Mouse (Mus musculus) heart, embryonic 16.5 days (tissue): ENCODE measurements around the gene Vav3. TPM values are rescaled to one million over a fixed set of nuclear protein-coding genes. Genes with fewer than 3 reads are reported as not detected.
A peak's percentile ranks its signal among the peaks of the same experiment; 100 is the strongest.

Experiments used
- ATAC-seq: fragments of 200-750 bp; cut with Nextera tagmentation; replicated peaks from 2 replicates; pipeline ENCODE4 v1.8.0; 2017; ENCODE audit warnings: moderate number of reproducible peaks; ENCODE audit not compliant: insufficient read depth, low FRiP score; ENCODE audit errors: extremely low read depth
- H3K27ac ChIP-seq: fragments of 300-500 bp; sonication (generic); 2 replicates; pipeline ENCODE4 v1.5.1; 2014; ENCODE audit warnings: mild to moderate bottlenecking, low read length, control low read depth, moderate library complexity
- H3K27me3 ChIP-seq: fragments of 300-500 bp; sonication (generic); 2 replicates; pipeline ENCODE4 v1.6.1; 2014; ENCODE audit warnings: low read length, mixed read lengths; ENCODE audit not compliant: control insufficient read depth, insufficient read depth
- H3K36me3 ChIP-seq: fragments of 300-500 bp; sonication (generic); 2 replicates; pipeline ENCODE4 v1.6.1; 2014; ENCODE audit not compliant: control insufficient read depth, insufficient read depth
- H3K4me1 ChIP-seq: fragments of 300-500 bp; sonication (generic); 2 replicates; pipeline ENCODE4 v1.6.1; 2014; ENCODE audit warnings: low read length, mixed read lengths; ENCODE audit not compliant: control insufficient read depth, insufficient read depth
- H3K4me2 ChIP-seq: fragments of 300-500 bp; sonication (generic); 2 replicates; pipeline ENCODE4 v1.6.1; 2014; ENCODE audit warnings: low read depth, mild to moderate bottlenecking, control low read depth, low read length
- H3K4me3 ChIP-seq: fragments of 300-500 bp; sonication (generic); 2 replicates; pipeline ENCODE4 v1.5.1; 2014; ENCODE audit warnings: mild to moderate bottlenecking, control low read depth, low read length
- H3K9ac ChIP-seq: fragments of 300-500 bp; sonication (generic); 2 replicates; pipeline ENCODE4 v1.6.1; 2014; ENCODE audit warnings: low read length, control low read depth
- H3K9me3 ChIP-seq: fragments of 300-500 bp; sonication (generic); replicated peaks from 2 replicates; pipeline ENCODE4 v1.6.1; 2016; ENCODE audit warnings: low read length; ENCODE audit not compliant: control insufficient read depth
- WGBS: fragments of 180-500 bp; shearing (Covaris S2); extraction: QIAGEN DNeasy Blood & Tissue Kit; methylation state at CpG from one replicate; pipeline ENCODE4 v1.1.7; 2014; 5-methylcytosine and 5-hydroxymethylcytosine counted together
- polyA plus RNA-seq: library from polyadenylated mRNA; unstranded; fragments of >200 nt; fragmentation: Nextera tagmentation; extraction: Ambion mirVana; gene quantifications from 2 replicates; pipeline ENCODE4 v1.2.1, GENCODE M21; 2015

Gene Vav3
- polyA plus RNA-seq, 1 experiment from 2014 or later = 8.0 TPM

DNA sequence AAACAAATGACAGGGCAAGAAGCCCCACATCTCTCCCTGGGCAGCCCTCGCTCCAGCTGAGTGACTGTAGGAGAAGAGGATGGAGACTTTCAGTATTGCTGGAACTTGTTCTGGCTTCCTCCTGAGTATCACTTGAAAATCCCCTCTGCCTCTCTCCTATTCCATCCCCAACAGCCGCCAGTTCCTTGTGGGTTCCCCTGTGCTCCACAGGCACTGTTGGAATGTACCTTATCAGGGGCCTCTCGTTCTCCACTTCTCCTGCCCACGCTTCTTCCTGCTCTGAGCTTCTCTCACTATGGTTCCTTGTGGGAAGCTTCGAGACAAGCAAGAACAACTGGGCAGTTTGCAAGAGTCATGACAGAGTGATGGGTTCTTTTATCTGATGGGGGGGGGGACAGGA, 23.1 kb downstream of the Vav3 start:
- Histone ChIP-seq H3K36me3 (no peaks in the 10 kb centered on the region), H3K27me3 (no peaks in the 10 kb centered on the region), H3K9me3 (no peaks in the 10 kb centered on the region), H3K4me3 (no peak overlapping the region), H3K4me2 (peak overlapping the region; percentile 36; the same call in 1 of the 2 replicates), H3K4me1 (peaks cover 27% of the 10 kb centered on the region), H3K9ac (no peak overlapping the region), H3K27ac (0 out of 2 replicates have a peak overlapping the region, but pooled peaks have one; percentile 2)
- 23% methylated on average over 5 of the region's 5 CpGs for WGBS
- ATAC-seq = peak; percentile 69

DNA sequence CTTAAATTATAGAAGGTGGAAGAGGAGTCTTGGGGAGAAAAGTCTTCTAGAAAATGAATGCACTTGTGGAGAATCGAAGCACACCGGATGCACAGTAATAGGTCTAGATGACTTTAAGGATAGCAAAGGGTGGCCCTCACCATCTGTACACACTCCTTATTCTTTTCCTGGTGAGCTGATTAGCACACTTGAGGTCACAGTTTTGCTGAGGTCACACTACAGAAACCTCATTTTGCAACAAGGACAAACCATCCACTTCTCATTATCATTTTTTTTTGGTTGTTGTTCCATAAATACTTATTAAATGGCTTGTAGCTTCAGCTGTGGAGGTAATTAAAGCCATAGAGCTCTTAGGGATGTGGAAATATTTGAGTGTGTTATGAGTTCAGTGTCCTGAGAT, 25.4 kb downstream of the Vav3 start:
- WGBS = 71% methylated on average over 2 of the region's 2 CpGs
- no peak overlapping the region for H3K9ac ChIP-seq
- H3K36me3 ChIP-seq = no peaks in the 10 kb centered on the region
- H3K4me3 ChIP-seq = no peak overlapping the region
- H3K27me3 ChIP-seq = no peaks in the 10 kb centered on the region
- H3K4me1 ChIP-seq = peaks cover 31% of the 10 kb centered on the region
- peak overlapping the region; percentile 37; the same call in 1 of the 2 replicates for H3K27ac ChIP-seq
- H3K4me2 ChIP-seq = no peak overlapping the region
- ATAC-seq = no peak
- no peaks in the 10 kb centered on the region for H3K9me3 ChIP-seq

DNA sequence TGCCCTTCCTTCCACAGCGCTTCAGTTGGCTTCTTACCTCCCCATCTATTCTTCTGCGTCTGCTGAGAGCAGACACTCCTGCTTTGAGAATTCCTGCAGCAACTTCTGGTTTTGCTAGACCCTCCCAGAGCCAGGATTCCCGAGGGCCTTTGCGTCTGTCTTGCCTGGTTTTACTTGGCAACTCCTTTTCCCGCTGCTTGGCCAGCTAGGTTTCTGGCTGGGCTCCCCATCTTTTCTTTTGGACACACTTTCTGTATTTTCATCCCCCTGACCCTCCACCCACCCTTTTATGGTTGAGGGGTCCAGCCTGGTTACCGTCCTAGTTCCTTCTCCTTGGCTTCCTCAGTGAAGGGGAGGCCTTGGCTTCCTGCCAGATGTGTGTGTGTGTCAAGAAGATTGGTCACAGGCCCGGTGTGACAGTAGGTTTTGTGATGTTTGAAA, 26.0 kb downstream of the Vav3 start:
- Histone ChIP-seq H3K27ac (peak overlapping the region; percentile 37; the same call in 1 of the 2 replicates), H3K27me3 (no peaks in the 10 kb centered on the region), H3K9ac (no peak overlapping the region), H3K9me3 (no peaks in the 10 kb centered on the region), H3K36me3 (no peaks in the 10 kb centered on the region), H3K4me1 (peaks cover 29% of the 10 kb centered on the region), H3K4me2 (no peak overlapping the region), H3K4me3 (no peak overlapping the region)
- 31% methylated on average over 7 of the region's 7 CpGs for WGBS
- ATAC-seq = no peak; the same call in 1 of the 2 replicates

DNA sequence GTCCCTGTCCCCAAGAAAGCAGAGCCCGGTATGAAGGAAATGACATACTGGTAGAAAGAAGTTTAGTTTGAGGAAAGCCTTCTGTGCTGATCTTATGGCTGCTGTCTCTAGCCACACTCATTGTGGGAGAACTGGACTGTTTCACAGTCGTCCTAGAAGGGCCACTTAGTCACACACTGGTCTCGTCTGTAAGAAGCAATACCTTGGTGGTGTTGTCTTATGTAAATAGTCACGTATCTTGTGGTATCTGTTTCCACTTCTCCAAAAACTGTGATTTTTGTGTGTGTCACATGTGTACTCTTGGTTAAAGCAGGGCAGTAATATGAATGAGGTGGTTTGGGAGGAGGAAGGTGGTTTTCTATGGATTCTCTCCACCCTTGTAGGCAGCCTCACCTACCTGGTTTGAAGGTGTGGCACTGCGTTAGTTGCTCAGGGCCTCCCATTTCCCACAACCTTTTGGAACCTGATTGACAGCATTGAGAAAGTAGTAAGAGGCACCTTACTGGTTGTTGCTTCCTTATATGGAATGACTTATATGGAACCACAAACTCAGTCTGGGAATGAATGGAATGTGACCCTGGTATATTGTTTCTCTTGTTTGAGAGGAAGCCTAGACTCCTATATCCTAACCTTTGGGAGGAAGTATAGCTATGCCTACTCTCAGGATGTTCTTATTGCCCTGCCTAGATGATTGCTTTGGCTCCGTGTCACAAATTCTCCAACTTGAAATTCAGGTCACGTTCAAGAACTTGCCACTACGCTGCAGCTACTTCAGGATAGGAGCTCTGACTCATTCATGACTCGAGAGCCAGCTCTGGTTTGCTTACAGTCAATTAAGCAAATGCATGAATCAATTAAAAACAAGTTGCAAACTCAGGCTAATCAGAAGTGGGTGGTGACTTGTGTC, 28.2 kb downstream of the Vav3 start:
- WGBS = 49% methylated on average over 9 of the region's 9 CpGs
- no peaks in the 10 kb centered on the region for H3K27me3 ChIP-seq
- no peak overlapping the region for H3K4me3 ChIP-seq
- H3K9me3 ChIP-seq = no peaks in the 10 kb centered on the region
- no peak overlapping the region for H3K9ac ChIP-seq
- no peaks in the 10 kb centered on the region for H3K36me3 ChIP-seq
- peaks cover 17% of the 10 kb centered on the region for H3K4me1 ChIP-seq
- peak; percentile 52 for ATAC-seq
- no peak overlapping the region for H3K27ac ChIP-seq
- no peak overlapping the region for H3K4me2 ChIP-seq

DNA sequence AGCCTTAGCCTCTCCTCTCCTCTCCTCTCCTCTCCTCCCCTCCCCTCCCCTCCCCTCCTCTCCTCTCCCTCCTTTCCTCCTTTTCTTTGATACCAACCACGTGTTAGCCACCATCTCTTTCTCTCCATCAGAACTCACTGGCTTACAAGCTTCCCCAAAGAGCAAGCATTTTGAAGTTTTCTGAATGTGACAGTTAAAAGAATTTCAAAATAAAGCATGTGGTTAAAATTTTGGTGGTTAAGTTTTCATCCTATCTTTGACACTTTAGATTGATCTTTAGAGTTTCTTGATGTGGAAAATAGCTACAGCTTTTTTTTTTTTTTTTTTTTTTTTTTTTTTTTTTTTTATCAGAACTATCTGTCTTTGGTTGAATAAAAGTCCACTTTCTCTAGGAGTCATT, 31.1 kb downstream of the Vav3 start:
- Histone ChIP-seq H3K9ac (no peak overlapping the region), H3K4me3 (no peak overlapping the region), H3K4me1 (peaks cover 4% of the 10 kb centered on the region), H3K4me2 (no peak overlapping the region), H3K9me3 (no peaks in the 10 kb centered on the region), H3K27ac (no peak overlapping the region), H3K27me3 (no peaks in the 10 kb centered on the region), H3K36me3 (no peaks in the 10 kb centered on the region)
- no peak for ATAC-seq
- WGBS = no CpG with 5 or more reads among the region's 1 CpGs

DNA sequence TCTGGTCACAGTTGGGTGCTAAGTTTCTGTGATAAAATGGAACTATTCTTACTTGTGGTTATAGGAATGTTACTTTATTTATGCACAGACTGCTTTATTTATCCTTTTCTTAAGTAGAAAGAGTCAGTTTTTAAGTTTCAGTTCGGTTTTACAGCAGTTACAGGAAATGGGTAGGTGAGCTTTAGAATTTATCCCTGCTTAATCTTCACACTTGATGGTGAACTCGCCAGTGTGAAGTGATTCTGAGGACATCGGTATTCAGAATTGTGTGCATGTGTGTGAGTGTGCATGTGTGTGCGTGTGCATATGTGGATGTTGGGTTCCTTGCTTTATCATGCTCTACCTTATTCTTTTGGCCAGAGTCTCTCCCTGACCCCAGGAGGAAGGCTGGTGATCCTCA, 32.2 kb downstream of the Vav3 start:
- no peak overlapping the region for H3K4me2 ChIP-seq
- H3K9ac ChIP-seq = no peak overlapping the region
- H3K36me3 ChIP-seq = no peaks in the 10 kb centered on the region
- H3K27me3 ChIP-seq = no peaks in the 10 kb centered on the region
- ATAC-seq = no peak
- no peaks in the 10 kb centered on the region for H3K9me3 ChIP-seq
- 76% methylated on average over 4 of the region's 4 CpGs for WGBS
- H3K4me3 ChIP-seq = no peak overlapping the region
- peaks cover 4% of the 10 kb centered on the region for H3K4me1 ChIP-seq
- H3K27ac ChIP-seq = no peak overlapping the region

DNA sequence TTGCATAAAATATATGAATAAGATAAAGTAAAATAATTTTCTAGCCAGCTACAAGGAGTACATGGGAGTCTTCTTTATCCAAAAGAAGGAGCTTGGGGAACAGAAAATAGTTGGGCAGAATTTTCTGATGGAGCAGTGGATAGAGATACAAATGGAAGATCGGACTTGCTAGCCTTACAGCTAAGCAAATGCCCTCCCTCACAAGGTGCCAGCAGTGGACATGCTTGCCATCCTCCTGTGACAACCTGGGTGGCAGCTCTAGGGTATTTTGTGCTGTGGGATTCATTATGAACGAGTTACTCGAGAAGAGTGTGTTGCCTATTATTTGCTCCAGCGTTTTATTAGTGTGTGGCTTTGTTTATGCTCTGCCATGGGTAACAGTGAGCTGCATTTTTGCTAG, 37.8 kb downstream of the Vav3 start:
- Histone ChIP-seq H3K27me3 (no peaks in the 10 kb centered on the region), H3K9me3 (no peaks in the 10 kb centered on the region), H3K4me1 (no peaks in the 10 kb centered on the region), H3K36me3 (no peaks in the 10 kb centered on the region), H3K4me3 (no peak overlapping the region), H3K4me2 (no peak overlapping the region), H3K9ac (no peak overlapping the region), H3K27ac (no peak overlapping the region)
- WGBS = 73% methylated on average over 4 of the region's 4 CpGs
- no peak for ATAC-seq

DNA sequence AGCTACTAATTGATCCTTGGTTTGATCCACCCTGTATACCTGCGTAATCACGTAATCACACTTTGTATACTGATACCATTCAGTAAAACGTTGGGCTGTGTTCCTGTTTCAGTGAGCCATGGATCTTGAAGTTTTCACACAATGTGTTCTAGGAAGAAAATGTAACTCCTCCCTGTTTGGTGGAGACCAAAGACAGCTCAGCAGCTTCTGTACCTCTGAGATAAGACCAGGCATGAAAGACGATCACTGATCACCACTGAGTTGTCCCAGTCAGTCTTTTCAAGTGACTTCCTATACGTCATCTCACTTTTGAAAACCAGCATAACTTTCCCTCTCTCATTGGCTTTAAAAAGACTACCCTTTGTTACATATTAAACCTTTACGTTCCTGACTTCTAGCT, 38.2 kb downstream of the Vav3 start:
- WGBS = 62% methylated on average over 6 of the region's 6 CpGs
- Histone ChIP-seq H3K27ac (no peak overlapping the region), H3K9ac (no peak overlapping the region), H3K4me2 (no peak overlapping the region), H3K4me3 (no peak overlapping the region), H3K4me1 (no peaks in the 10 kb centered on the region), H3K36me3 (no peaks in the 10 kb centered on the region), H3K9me3 (no peaks in the 10 kb centered on the region), H3K27me3 (no peaks in the 10 kb centered on the region)
- no peak for ATAC-seq

DNA sequence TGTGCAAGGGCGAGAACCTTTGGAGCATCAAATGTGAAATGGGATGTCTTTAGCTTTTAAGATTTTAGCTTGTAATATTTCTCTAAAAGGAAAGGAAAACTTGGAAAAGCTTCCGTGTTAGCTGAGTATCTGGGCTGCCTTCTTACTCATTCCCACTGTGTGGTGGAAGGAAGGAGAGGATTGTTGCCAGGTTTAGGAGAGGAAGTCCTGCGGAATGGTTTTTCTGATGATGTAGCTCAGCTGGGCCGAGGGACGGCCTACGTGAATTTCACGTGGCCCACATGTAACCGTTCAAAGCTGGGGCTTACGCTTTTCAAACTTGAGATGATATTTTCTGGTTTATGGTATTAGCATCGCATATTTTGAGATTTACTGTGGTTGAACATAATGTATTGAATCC, 48.3 kb downstream of the Vav3 start:
- Histone ChIP-seq H3K4me3 (no peak overlapping the region), H3K27me3 (no peaks in the 10 kb centered on the region), H3K4me1 (no peaks in the 10 kb centered on the region), H3K4me2 (no peak overlapping the region), H3K9me3 (no peaks in the 10 kb centered on the region), H3K36me3 (no peaks in the 10 kb centered on the region), H3K27ac (no peak overlapping the region), H3K9ac (no peak overlapping the region)
- WGBS = 74% methylated on average over 10 of the region's 10 CpGs
- no peak for ATAC-seq
